Mouse (Mus musculus): ENCODE measurements around the gene Mkrn3.

Mkrn3 gene

DNA sequence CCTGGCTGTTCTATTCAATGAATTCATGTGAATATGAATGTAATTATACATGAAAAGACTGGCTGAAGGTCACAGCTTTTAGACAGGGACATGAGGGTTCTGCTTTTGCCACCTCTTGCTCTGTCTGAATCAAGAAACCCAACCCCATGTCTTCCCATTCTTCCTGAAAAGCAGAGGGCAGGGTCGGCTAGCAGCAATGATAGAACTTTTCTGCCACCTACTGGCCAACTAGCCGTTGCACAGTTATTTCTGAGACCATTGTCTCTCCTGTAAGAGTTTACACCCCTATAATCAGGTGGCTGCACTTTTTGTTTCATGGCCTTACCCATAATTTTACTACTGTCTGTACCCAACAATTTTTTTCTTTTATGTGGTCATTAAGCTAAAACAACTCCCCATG is 37.5 kb downstream of the Mkrn3 start:
- DNase-seq (ENCODE audit: extremely low read depth, low read depth, low spot score): no peak

DNA sequence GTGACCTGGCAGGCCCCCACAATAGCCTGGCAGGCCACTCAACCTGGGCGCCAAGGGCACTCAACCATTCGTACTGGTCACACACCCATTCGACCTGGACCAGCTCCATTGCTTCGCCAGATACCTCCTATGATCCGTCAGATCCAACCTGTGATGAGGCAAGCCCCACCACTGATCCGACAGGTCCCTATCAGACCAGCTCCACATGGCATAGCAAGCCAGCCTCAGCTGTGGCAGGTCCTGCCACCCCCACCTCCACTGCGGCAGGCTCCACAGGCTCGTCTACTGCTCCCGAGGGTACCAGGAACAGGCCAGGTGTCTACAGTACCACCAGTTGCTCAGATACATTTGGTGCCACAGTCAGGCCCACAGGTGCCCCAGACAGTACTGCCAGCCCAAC is 41.4 kb downstream of the Mkrn3 start:
- no peak for DNase-seq (ENCODE audit: extremely low read depth, low read depth, low spot score)

DNA sequence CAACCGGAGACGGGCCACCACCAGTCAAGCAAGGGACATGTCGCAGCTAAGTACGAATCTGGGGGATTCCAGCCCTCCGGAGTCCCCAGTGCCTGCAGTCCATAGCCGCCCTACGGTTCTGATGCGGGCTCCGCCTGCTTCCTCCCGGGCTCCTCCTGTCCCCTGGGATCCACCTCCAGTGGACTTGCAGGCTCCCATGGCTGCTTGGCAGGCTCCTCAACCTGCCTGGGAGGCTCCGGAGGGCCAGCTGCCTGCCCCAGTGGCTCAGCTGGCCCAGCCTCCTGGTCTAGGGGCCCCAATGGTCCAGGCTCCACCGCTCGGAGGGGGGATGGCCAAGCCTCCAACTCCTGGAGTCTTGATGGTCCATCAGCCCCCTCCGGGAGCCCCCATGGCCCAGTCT is 42.6 kb downstream of the Mkrn3 start:
- DNase-seq (ENCODE audit: extremely low read depth, low read depth, low spot score): no peak

DNA sequence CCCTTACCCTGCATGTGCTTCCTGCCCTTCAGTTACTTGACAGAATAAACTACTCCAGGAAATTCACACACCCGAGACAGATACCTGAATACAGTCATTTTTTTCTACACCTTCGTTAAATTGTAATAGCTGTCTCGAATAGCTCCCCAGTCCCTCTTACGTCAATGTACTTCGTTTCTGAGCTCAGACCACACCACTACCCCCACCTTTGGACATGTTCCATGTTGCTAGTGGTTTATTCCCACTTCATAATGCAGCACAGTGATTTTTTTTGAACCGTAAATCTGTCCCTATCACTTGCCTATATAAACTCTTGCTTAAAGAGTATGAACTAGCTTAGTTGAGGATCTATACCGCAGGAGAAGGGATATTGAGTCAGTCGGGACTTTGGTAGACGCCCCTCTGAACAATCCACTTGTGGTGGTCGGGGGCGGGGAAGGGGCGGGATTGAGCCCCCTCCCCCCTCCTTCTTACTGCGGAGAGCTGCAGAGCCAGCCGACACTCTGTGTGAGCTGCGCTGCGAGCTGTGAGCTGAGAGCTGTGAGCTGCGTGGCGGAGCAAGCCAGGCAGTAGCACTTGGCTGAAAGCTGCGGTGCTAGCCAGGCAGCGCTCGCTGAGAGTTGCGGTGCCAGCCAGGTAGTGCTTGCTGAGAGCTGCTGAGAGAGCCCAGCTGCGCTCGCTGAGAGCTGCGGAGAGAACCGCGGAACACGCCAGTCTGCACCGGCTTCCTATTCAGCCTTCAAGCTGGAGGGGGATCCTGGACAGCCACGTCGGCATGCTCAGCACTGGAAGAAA is 43.2 kb downstream of the Mkrn3 start, which contains the start of gene Magel2:
Magel2 (plus strand) TSS at position 501 of the 795 bp plus-strand sequence.
- no peak for DNase-seq (ENCODE audit: extremely low read depth, low read depth, low spot score)

DNA sequence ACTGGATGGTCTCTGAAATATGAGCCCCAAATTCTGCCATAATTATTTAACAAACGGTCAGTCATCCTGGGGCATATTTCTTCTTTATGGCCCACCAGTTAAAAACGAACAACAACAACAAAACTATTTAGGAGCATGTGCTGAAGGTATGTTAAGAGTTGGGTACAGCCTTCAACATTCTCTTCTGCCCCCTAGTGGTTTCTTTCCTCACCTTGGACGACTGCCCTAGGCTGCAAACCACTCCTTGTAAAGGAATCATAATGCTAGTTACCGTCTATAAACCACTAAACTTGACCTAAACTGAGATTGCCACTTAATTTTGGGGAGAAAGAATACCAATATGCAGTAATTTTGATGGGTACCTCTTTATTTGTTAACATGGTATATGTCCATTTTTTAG is 44.3 kb downstream of the Mkrn3 start:
- DNase-seq (ENCODE audit: extremely low read depth, low read depth, low spot score): no peak
